ENCODE assay signal across 9 mouse cellular contexts in the genomic region with DNA sequence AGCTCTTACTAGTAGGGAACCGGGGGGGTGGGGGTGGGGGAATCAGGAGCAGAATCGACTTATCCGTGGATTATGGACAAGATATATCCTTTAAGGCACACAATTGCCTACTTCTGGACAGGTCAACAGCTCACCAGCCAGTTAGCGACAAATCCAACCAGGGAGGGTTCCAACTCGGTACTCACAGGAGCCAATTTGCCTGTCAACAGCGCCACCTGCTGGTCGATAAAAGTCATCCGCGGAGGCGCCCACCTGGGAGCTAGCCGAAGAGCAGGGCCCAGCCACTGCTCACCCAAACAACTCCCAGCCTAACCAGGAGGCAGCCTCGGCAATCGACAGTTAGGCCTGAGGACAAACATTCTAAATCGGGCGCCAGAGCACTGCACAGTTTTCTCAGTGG. TPM values are rescaled to one million over a fixed set of nuclear protein-coding genes. Genes with fewer than 3 reads are reported as not detected.
A peak's percentile ranks its signal among the peaks of the same experiment; 100 is the strongest.
DNase-seq lines count a peak whose midpoint lies in the region; ATAC-seq and TF ChIP-seq lines count a peak whose summit lies in the region.
"Had no signal": no experiment of that assay in that cellular context is flagged by ENCODE, and none has a peak within 500 bp of the region (broad histone marks: within the 10 kb centered on the region; RNA-seq: fewer than 3 reads in every experiment).

A gene (minus strand): TSS at position 327 of the 400 bp plus-strand sequence.

- POLR2A ChIA-PET in Patski (lab: Charles Lee), result no interaction called here

- peaks cover 14% of the 10 kb centered on the region; the same call in 1 of the 2 replicates for H3K4me1 ChIP-seq in hindbrain, embryonic 15.5 days (replicated peaks)
- H3K4me1 ChIP-seq: liver, embryonic 15.5 days had no signal

- peak; percentile 80 for TF ChIP-seq CTCF in Patski (IDR thresholded peaks at IDR 0.05)

- no peak within 1 kb of the TSS for H3K27ac ChIP-seq in hindbrain, embryonic 15.5 days (replicated peaks)
- H3K27ac ChIP-seq: liver, embryonic 15.5 days had no signal

- H3K9me3 ChIP-seq in hindbrain, embryonic 15.5 days, result no peaks in the 10 kb centered on the region
- H3K9me3 ChIP-seq: liver, embryonic 15.5 days had no signal

- no peak within 1 kb of the TSS for H3K9ac ChIP-seq in hindbrain, embryonic 15.5 days
- H3K9ac ChIP-seq: liver, embryonic 15.5 days had no signal

- H3K4me2 ChIP-seq in hindbrain, embryonic 15.5 days, result no peak within 1 kb of the TSS
- H3K4me2 ChIP-seq: liver, embryonic 15.5 days had no signal

- peak; percentile 12 for DNase-seq in Patski (ENCODE audit: low read depth, low spot score)
- DNase-seq in cerebellum, adult 9-10 months, result peak; percentile 98
- DNase-seq in frontal cortex, postnatal 14 days (ENCODE audit: low spot score in 2 of 2), result peak; percentile 74 to 84
- DNase-seq in layer of hippocampus, postnatal 25 days (ENCODE audit: extremely low spot score in 1 of 2, low spot score in 1 of 2), result peak; percentile 83 to 97
- peak; percentile 81 for DNase-seq in right cerebral cortex, postnatal 25 days
- DNase-seq in urinary bladder, postnatal 4 days (ENCODE audit: low spot score in 2 of 2), result peak; percentile 58 to 83

- H3K27me3 ChIP-seq in Patski, result peaks cover 12% of the 10 kb centered on the region
- H3K27me3 ChIP-seq in hindbrain, embryonic 15.5 days, result no peaks in the 10 kb centered on the region

- 3% methylated on average over 15 of the region's 15 CpGs for WGBS in hindbrain, embryonic 15.5 days

- ATAC-seq in Patski, result no peak
- peak; percentile 69 for ATAC-seq in hindbrain, embryonic 15.5 days (ENCODE audit: low FRiP score, low read depth)
- peak; percentile 83 for ATAC-seq in megakaryocyte progenitor cell, adult 5-6 weeks (replicated peaks; ENCODE audit: poor library complexity)

- no peak within 1 kb of the TSS for H3K4me3 ChIP-seq in hindbrain, embryonic 15.5 days
- H3K4me3 ChIP-seq: liver, embryonic 15.5 days had no signal

- no peaks in the 10 kb centered on the region for H3K36me3 ChIP-seq in hindbrain, embryonic 15.5 days
- H3K36me3 ChIP-seq: liver, embryonic 15.5 days had no signal

- in situ Hi-C loops in Patski (cut with MboI; ENCODE audit: low pct_unique_long_range_greater_than_20kb), result no loop called here

- CTCF ChIA-PET in Patski (lab: Charles Lee), result interaction anchor here (1.0 to 2.0 kb wide), 8 partner anchors 11 to 358 kb away, joined by 3 to 10 read pairs (median 3); a partner anchor contains a TSS

RNA-seq across cellular contexts. Expression of the gene that starts here (rescaled TPM):
- polyA plus RNA-seq in Patski (2021), result not detected
- not detected in 2 replicates for polyA plus RNA-seq in hindbrain, embryonic 15.5 days (2015; fragmentation: Nextera tagmentation; extraction: Ambion mirVana)
- total RNA-seq in layer of hippocampus, postnatal 25 days (2021), result not detected
- total RNA-seq in megakaryocyte progenitor cell, adult 5-6 weeks (2015), result not detected in 2 replicates
- total RNA-seq in megakaryocyte progenitor cell, adult 5-6 weeks (2017), result not detected in 2 replicates
- polyA plus RNA-seq: liver, embryonic 15.5 days had no signal

Comparison
In these comparisons a context has a peak if more than half of its experiments do, and no peak if none do; other contexts are left out.
1. Peak in DNase-seq in Patski; RNA of the gene not detected or under 1 TPM.
2. Peak in ATAC-seq in hindbrain, embryonic 15.5 days; RNA of the gene not detected or under 1 TPM.
3. Peak in DNase-seq in layer of hippocampus, postnatal 25 days; RNA of the gene not detected or under 1 TPM.
4. Peak in ATAC-seq in megakaryocyte progenitor cell, adult 5-6 weeks; RNA of the gene not detected or under 1 TPM.
5. DNase-seq: peak in every context shown above with its lines; median percentile 98 in cerebellum, adult 9-10 months; 90 in layer of hippocampus, postnatal 25 days; 81 in right cerebral cortex, postnatal 25 days; 79 in frontal cortex, postnatal 14 days; 70 in urinary bladder, postnatal 4 days; 12 in Patski.